Mouse (Mus musculus): ENCODE results near the gene Minar1. TPM values are rescaled to one million over a fixed set of nuclear protein-coding genes. Genes with fewer than 3 reads are reported as not detected.

Gene Minar1
- 0.08 TPM in 2 replicates for polyA plus RNA-seq (2015; fragmentation: Nextera tagmentation; extraction: Ambion mirVana)

DNA sequence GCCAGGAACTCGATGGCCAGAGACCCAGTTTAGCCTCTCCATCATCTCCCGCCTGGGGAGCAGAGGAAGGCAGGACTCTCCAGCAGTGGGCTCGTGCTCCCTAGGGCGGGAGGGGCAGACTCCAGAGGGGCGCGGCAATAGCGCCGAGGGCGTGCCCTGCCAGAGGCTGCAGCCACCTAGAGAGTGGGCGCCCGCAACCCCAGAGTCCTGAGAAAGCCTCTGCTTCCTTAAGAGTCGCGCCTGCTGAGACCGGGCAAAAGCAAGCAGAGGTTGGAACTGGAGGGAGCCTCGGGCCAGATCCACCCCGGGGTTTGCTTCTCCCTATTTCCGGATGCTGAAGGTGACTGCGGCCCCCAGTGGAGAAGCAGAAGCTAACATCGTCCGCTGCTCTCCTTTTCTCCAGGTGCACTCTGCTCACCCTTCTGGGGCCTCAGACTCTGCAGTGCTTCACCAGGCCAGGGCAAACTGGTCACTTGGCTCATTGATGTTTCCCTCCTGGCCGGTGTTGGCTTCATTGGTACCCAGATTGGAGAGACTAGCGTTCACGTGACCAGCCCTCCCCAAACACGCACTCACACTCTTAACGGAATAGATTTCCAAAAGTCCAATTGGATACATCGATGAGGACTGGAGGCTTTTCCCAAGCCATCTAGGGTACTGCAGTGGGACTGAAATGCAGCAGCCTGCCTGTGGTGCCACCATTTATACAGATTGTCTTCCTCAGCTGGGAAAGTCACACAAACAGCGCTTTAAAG, at the start of gene Minar1:
Minar1 (minus strand) TSS at position 120 of the 755 bp plus-strand sequence.
- peak within 1 kb of the TSS; percentile 90 for H3K4me2 ChIP-seq (replicated peaks; ENCODE audit: low read depth)
- H3K27ac ChIP-seq (ENCODE audit: low read depth, low read length): no peak within 1 kb of the TSS
- TF ChIP-seq CTCF (IDR thresholded peaks at IDR 0.05; ENCODE audit: low read depth): peak; percentile 80
- 2% methylated on average over 27 of the region's 27 CpGs for WGBS
- peaks cover 4% of the 10 kb centered on the region; the same call in 1 of the 2 replicates for H3K4me1 ChIP-seq (replicated peaks; ENCODE audit: control insufficient read depth, insufficient read depth, low read length)
- H3K9ac ChIP-seq (ENCODE audit: low read depth, low read length): no peak within 1 kb of the TSS; the same call in 1 of the 2 replicates
- peak within 1 kb of the TSS; percentile 43 for H3K4me3 ChIP-seq (ENCODE audit: low read depth, low read length)
- peaks cover 8% of the 10 kb centered on the region for H3K27me3 ChIP-seq (replicated peaks; ENCODE audit: control insufficient read depth, insufficient read depth, low read length)
- ATAC-seq: peak; percentile 89
- no peaks in the 10 kb centered on the region for H3K9me3 ChIP-seq (ENCODE audit: control insufficient read depth)
- no peaks in the 10 kb centered on the region for H3K36me3 ChIP-seq (ENCODE audit: control insufficient read depth, insufficient read depth)

- no peaks in the 10 kb centered on the region for H3K27me3 ChIP-seq (replicated peaks; ENCODE audit: control insufficient read depth, insufficient read depth, low read length)
- no peak overlapping the region for H3K9ac ChIP-seq (ENCODE audit: low read depth, low read length)
- WGBS: 81% methylated on average over 4 of the region's 4 CpGs
- H3K4me2 ChIP-seq (replicated peaks; ENCODE audit: low read depth): no peak overlapping the region
- H3K36me3 ChIP-seq (ENCODE audit: control insufficient read depth, insufficient read depth): no peaks in the 10 kb centered on the region
- no peak for ATAC-seq
- no peak for TF ChIP-seq CTCF (IDR thresholded peaks at IDR 0.05; ENCODE audit: low read depth)
- H3K4me3 ChIP-seq (ENCODE audit: low read depth, low read length): no peak overlapping the region
- H3K4me1 ChIP-seq (replicated peaks; ENCODE audit: control insufficient read depth, insufficient read depth, low read length): no peaks in the 10 kb centered on the region
- no peaks in the 10 kb centered on the region for H3K9me3 ChIP-seq (ENCODE audit: control insufficient read depth)
- H3K27ac ChIP-seq (ENCODE audit: low read depth, low read length): no peak overlapping the region
These were observed 47.0 kb upstream of the Minar1 start for GRCm38 (mm10) chr9:89669878-89670277.

DNA sequence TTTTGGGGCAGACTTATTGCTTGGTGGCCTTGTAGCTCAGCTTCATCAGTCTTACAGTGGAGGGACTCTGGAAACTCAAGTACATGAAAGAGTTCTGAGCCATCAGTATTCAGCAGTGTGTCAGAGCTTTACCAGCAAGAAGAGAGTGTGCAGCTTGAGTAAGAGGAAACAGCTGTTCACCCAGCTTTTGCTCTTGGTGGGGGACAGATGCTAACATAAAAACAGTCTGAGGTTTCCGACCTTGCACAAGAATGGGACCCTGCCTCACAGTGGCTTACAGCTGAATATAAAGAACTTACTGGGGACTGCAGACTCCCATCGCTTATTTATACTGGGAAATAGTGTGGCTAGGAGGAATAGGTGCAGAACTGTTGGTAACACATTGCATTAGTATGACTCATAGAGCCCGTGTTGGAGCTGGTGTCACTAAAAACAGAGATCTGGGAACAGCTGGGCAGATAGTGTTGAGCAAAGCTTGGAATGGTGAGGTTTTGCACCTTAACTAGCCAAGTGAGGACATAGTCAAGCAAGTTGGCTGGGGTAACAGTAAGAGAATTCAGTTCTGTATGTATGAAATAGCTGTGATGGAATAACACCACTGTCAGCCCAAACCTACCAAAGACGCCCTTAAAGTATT, 44.5 kb upstream of the Minar1 start:
- no peak overlapping the region for H3K9ac ChIP-seq (ENCODE audit: low read depth, low read length)
- no peaks in the 10 kb centered on the region for H3K9me3 ChIP-seq (ENCODE audit: control insufficient read depth)
- no peaks in the 10 kb centered on the region for H3K36me3 ChIP-seq (ENCODE audit: control insufficient read depth, insufficient read depth)
- H3K4me2 ChIP-seq (replicated peaks; ENCODE audit: low read depth): no peak overlapping the region
- no peaks in the 10 kb centered on the region for H3K4me1 ChIP-seq (replicated peaks; ENCODE audit: control insufficient read depth, insufficient read depth, low read length)
- 74% methylated on average over 4 of the region's 4 CpGs for WGBS
- no peak overlapping the region for H3K27ac ChIP-seq (ENCODE audit: low read depth, low read length)
- TF ChIP-seq CTCF (IDR thresholded peaks at IDR 0.05; ENCODE audit: low read depth): no peak
- H3K4me3 ChIP-seq (ENCODE audit: low read depth, low read length): no peak overlapping the region
- ATAC-seq: no peak
- no peaks in the 10 kb centered on the region for H3K27me3 ChIP-seq (replicated peaks; ENCODE audit: control insufficient read depth, insufficient read depth, low read length)

- no peaks in the 10 kb centered on the region for H3K36me3 ChIP-seq (ENCODE audit: control insufficient read depth, insufficient read depth)
- H3K27me3 ChIP-seq (replicated peaks; ENCODE audit: control insufficient read depth, insufficient read depth, low read length): no peaks in the 10 kb centered on the region
- H3K27ac ChIP-seq (ENCODE audit: low read depth, low read length): no peak overlapping the region
- 79% methylated on average over 6 of the region's 6 CpGs for WGBS
- no peak overlapping the region for H3K9ac ChIP-seq (ENCODE audit: low read depth, low read length)
- H3K9me3 ChIP-seq (ENCODE audit: control insufficient read depth): no peaks in the 10 kb centered on the region
- no peak overlapping the region for H3K4me3 ChIP-seq (ENCODE audit: low read depth, low read length)
- ATAC-seq: no peak
- H3K4me1 ChIP-seq (replicated peaks; ENCODE audit: control insufficient read depth, insufficient read depth, low read length): no peaks in the 10 kb centered on the region
- no peak for TF ChIP-seq CTCF (IDR thresholded peaks at IDR 0.05; ENCODE audit: low read depth)
- no peak overlapping the region for H3K4me2 ChIP-seq (replicated peaks; ENCODE audit: low read depth)
These were observed 28.0 kb upstream of the Minar1 start for GRCm38 (mm10) chr9:89650913-89651312.

DNA sequence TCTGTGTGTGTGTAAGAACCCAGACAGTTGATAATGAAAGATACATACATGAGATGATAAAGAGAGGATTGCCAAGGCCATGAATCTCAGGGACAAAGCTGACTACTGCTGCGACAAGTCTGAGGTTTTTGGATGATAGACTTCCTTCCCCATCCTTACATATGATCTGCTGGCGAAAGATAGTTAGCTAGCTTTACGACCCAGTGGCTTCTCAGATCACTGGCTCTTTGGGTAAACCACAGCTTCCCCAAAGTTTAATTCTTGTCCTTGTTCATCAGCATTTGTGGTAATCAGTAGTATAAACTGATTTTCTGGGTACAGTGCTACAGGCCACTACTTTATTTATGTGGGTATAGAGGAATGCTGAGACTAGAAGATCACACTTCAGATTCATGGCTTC, 14.5 kb upstream of the Minar1 start:
- ATAC-seq: no peak
- H3K4me2 ChIP-seq (replicated peaks; ENCODE audit: low read depth): no peak overlapping the region
- no peak overlapping the region for H3K27ac ChIP-seq (ENCODE audit: low read depth, low read length)
- no peaks in the 10 kb centered on the region for H3K9me3 ChIP-seq (ENCODE audit: control insufficient read depth)
- H3K36me3 ChIP-seq (ENCODE audit: control insufficient read depth, insufficient read depth): no peaks in the 10 kb centered on the region
- no peak for TF ChIP-seq CTCF (IDR thresholded peaks at IDR 0.05; ENCODE audit: low read depth)
- H3K9ac ChIP-seq (ENCODE audit: low read depth, low read length): no peak overlapping the region
- WGBS: 74% methylated on average over 3 of the region's 3 CpGs
- no peak overlapping the region for H3K4me3 ChIP-seq (ENCODE audit: low read depth, low read length)
- H3K4me1 ChIP-seq (replicated peaks; ENCODE audit: control insufficient read depth, insufficient read depth, low read length): no peaks in the 10 kb centered on the region
- H3K27me3 ChIP-seq (replicated peaks; ENCODE audit: control insufficient read depth, insufficient read depth, low read length): no peaks in the 10 kb centered on the region

- Histone ChIP-seq H3K4me1 (replicated peaks; ENCODE audit: control insufficient read depth, insufficient read depth, low read length) (peaks cover 4% of the 10 kb centered on the region; the same call in 1 of the 2 replicates), H3K36me3 (ENCODE audit: control insufficient read depth, insufficient read depth) (no peaks in the 10 kb centered on the region), H3K4me2 (replicated peaks; ENCODE audit: low read depth) (peak overlapping the region; percentile 90), H3K27ac (ENCODE audit: low read depth, low read length) (no peak overlapping the region), H3K9ac (ENCODE audit: low read depth, low read length) (no peak overlapping the region; the same call in 1 of the 2 replicates), H3K4me3 (ENCODE audit: low read depth, low read length) (peak overlapping the region; percentile 43), H3K27me3 (replicated peaks; ENCODE audit: control insufficient read depth, insufficient read depth, low read length) (peaks cover 8% of the 10 kb centered on the region), H3K9me3 (ENCODE audit: control insufficient read depth) (no peaks in the 10 kb centered on the region)
- no peak for TF ChIP-seq CTCF (IDR thresholded peaks at IDR 0.05; ENCODE audit: low read depth)
- 1% methylated on average over 42 of the region's 42 CpGs for WGBS
- peak; percentile 37 for ATAC-seq
These were observed 474 bp downstream of the Minar1 start for GRCm38 (mm10) chr9:89622296-89623005.

Measured in intestine, postnatal 0 days (tissue).